Mouse (Mus musculus): ENCODE measurements around the gene Gna13.

DNA sequence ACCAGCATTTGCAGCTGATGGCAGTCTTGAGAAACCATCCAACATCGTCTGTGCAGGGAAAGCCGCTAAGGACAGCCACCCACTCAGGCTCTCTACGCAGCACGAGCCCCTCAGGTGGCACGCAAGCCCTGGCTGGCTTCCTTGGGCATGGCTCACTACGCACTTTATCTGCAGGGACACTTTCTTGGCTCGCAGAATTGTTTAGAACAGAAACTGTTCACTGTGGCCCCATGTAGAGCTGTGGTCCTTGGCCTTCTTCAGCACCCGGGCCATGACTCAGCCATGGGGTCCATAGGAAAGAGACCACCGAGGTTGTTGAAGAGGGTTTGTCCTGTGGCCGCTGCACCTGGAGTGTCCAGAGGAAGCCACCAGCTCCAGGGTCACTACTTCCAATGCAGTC, 34.7 kb upstream of the Gna13 start:
- TF ChIP-seq CTCF (IDR thresholded peaks at IDR 0.05; ENCODE audit: extremely low read depth, insufficient read depth, insufficient read length, insufficient replicate concordance) (no peak), POLR2A (IDR thresholded peaks at IDR 0.05; ENCODE audit: low read depth, low read length) (no peak)

Measured in spleen, adult 2 months (tissue).